Mouse (Mus musculus) hindbrain, embryonic 16.5 days (tissue): ENCODE data around the gene Mrgprh. TPM values are rescaled to one million over a fixed set of nuclear protein-coding genes. Genes with fewer than 3 reads are reported as not detected.
"Not testable (repeated sequence)": the region's sequence is repeated elsewhere in the genome, so short reads cannot be mapped to it uniquely, and the experiment has no call there.

ENCODE experiments used
- ATAC-seq: fragments of 200-750 bp; cut with Nextera tagmentation; 2 replicates; pipeline ENCODE4 v1.8.0; 2017; ENCODE audit warnings: moderate TSS enrichment, moderate library complexity
- H3K27ac ChIP-seq: fragments of 300-500 bp; sonication (generic); 2 replicates; pipeline ENCODE4 v1.5.1; 2014; ENCODE audit warnings: low read depth, mild to moderate bottlenecking, control low read depth, low read length, moderate library complexity
- H3K27me3 ChIP-seq: fragments of 300-500 bp; sonication (generic); replicated peaks from 2 replicates; pipeline ENCODE4 v1.6.1; 2014; ENCODE audit warnings: low read length; ENCODE audit not compliant: control insufficient read depth, insufficient read depth
- H3K36me3 ChIP-seq: fragments of 300-500 bp; sonication (generic); 2 replicates; pipeline ENCODE4 v1.6.1; 2014; ENCODE audit warnings: mild to moderate bottlenecking, low read length, moderate library complexity, mixed read lengths; ENCODE audit not compliant: control insufficient read depth, insufficient read depth
- H3K4me1 ChIP-seq: fragments of 300-500 bp; sonication (generic); 2 replicates; pipeline ENCODE4 v1.6.1; 2014; ENCODE audit warnings: low read depth, low read length; ENCODE audit not compliant: control insufficient read depth, insufficient read depth
- H3K4me2 ChIP-seq: fragments of 300-500 bp; sonication (generic); 2 replicates; pipeline ENCODE4 v1.6.1; 2014; ENCODE audit warnings: mild to moderate bottlenecking, low read length, control low read depth, moderate library complexity
- H3K4me3 ChIP-seq: fragments of 300-500 bp; sonication (generic); 2 replicates; pipeline ENCODE4 v1.5.1; 2014; ENCODE audit warnings: mild to moderate bottlenecking, low read length, control low read depth, moderate library complexity
- H3K9ac ChIP-seq: fragments of 300-500 bp; sonication (generic); 2 replicates; pipeline ENCODE4 v1.6.1; 2014; ENCODE audit warnings: low read depth, mild to moderate bottlenecking, control low read depth, low read length, moderate library complexity
- H3K9me3 ChIP-seq: fragments of 300-500 bp; sonication (generic); 2 replicates; pipeline ENCODE4 v1.6.1; 2014; ENCODE audit warnings: mild to moderate bottlenecking, low read length, moderate library complexity; ENCODE audit not compliant: control insufficient read depth
- WGBS: fragments of 180-500 bp; shearing (Covaris S2); extraction: QIAGEN DNeasy Blood & Tissue Kit; methylation state at CpG from one replicate; pipeline ENCODE4 v1.1.7; 2014; 5-methylcytosine and 5-hydroxymethylcytosine counted together
- polyA plus RNA-seq: library from polyadenylated mRNA; unstranded; fragments of >200 nt; fragmentation: Nextera tagmentation; extraction: Ambion mirVana; gene quantifications from 2 replicates; pipeline ENCODE4 v1.2.1, GENCODE M21; 2015

Gene Mrgprh
- polyA plus RNA-seq, 1 experiment from 2014 or later: not detected

DNA sequence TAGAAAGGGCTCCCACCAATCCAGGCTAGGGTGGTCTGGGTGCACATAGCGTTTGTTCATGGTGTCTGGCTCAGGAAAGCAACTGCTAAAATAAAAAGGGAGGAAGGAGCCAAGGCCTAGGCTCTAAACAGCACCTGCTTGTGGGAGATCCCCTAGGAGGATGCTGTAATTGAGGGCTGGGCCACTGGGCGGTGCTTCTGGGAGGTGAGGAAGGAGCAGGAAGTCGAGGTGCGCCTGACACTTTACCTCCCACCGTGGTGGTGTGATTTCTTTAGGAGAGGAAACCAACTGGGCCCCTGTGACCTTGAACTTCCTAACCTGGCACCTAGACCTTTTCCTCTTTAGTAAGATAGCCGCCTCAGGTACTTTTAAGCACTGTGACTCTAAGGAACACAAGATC is 10.8 kb downstream of the Mrgprh start:
- Histone ChIP-seq H3K4me2 (no peak overlapping the region), H3K27me3 (no peaks in the 10 kb centered on the region), H3K4me1 (no peaks in the 10 kb centered on the region), H3K27ac (no peak overlapping the region), H3K4me3 (no peak overlapping the region), H3K36me3 (no peaks in the 10 kb centered on the region), H3K9ac (no peak overlapping the region), H3K9me3 (no peaks in the 10 kb centered on the region)
- 43% methylated on average over 6 of the region's 6 CpGs for WGBS
- no peak for ATAC-seq

DNA sequence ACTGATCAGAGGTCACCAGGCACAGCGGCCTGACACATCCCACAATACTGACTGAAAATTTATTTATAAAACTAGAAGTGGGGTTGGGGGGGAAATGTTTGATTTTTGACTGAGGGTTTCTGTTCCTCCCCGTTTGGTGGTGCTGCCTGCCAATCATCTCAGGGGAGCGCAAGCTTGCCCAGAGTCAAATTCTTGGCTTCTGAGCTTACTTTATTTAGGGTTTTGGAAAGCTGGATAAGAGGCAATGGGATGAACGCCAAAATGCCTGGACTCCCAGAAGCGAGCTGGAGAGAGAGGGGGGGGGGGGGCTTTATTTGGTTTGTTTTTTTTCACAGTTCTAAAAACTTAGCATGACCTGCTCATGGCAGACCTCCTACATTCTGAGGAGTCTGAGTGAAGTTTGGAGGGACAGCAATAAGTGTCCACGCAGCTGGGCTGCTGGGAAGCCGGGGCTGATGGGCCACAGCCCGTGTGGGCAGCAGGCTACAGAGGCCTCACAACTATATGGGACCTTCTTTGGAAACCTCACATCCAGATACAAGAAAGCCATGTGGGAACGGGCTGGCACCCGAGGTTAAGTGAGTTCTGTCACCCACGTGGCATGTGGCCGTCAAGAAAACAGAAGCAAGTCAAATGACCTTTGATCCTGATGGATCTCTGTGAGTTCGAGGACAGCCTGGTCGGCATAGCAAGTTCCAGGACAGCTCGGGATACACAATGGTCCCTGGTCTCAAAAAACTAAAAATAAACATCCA is 11.4 kb downstream of the Mrgprh start:
- WGBS: 74% methylated on average over 15 of the region's 15 CpGs

DNA sequence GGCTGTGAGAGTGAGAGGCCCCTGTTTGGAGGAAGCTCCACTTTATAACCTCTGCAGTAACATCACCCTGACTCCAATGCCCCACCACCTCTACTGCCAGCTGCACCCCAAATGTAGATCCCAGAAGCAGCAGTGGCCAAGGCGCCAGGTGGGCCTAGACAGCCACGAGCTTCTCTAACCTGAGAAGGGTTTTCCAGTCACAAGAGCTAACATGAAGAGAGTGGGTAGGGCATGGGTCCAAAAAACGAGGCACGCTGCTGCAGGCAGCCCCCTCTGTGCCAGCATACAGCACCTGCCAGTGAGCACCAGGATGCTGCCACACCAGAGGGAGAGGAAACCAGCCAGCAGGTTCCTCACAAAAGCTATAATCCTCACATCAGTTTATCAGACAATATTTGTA is 15.2 kb downstream of the Mrgprh start:
- Histone ChIP-seq H3K4me3 (no peak overlapping the region), H3K27ac (no peak overlapping the region), H3K27me3 (no peaks in the 10 kb centered on the region), H3K4me1 (no peaks in the 10 kb centered on the region), H3K4me2 (no peak overlapping the region), H3K9ac (no peak overlapping the region), H3K36me3 (no peaks in the 10 kb centered on the region), H3K9me3 (no peaks in the 10 kb centered on the region)
- WGBS: 76% methylated on average over 4 of the region's 4 CpGs
- ATAC-seq: no peak

More for the DNA sequence above, 11.4 kb downstream of the Mrgprh start:
- no peak overlapping the region for H3K9ac ChIP-seq
- H3K27me3 ChIP-seq: no peaks in the 10 kb centered on the region
- no peak overlapping the region for H3K27ac ChIP-seq
- ATAC-seq: no peak
- no peak overlapping the region for H3K4me3 ChIP-seq
- no peaks in the 10 kb centered on the region for H3K36me3 ChIP-seq
- H3K9me3 ChIP-seq: no peaks in the 10 kb centered on the region
- H3K4me1 ChIP-seq: no peaks in the 10 kb centered on the region
- no peak overlapping the region for H3K4me2 ChIP-seq

DNA sequence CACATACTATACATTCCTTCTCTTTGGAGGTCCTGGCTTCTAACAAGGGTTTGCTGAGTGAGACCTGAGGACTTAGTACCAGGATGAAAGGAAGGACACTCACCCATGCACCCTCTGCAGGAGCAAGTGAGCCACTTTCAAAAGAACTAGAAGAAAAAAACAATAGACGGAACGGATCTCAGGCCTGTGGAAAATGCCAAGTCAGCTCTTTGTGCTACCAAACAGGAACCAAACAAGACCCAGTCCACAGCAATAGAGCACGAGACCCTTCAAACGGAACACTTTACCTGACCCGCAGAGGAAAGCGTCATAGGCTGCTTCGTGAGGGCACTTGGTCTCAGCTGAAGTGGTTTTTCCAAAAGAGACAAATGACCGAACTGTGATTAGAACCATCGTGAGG is 16.2 kb downstream of the Mrgprh start:
- no peak overlapping the region for H3K4me2 ChIP-seq
- no peaks in the 10 kb centered on the region for H3K36me3 ChIP-seq
- H3K4me3 ChIP-seq: no peak overlapping the region
- no peak overlapping the region for H3K9ac ChIP-seq
- H3K27ac ChIP-seq: no peak overlapping the region
- 94% methylated on average over 9 of the region's 9 CpGs for WGBS
- ATAC-seq: no peak
- no peaks in the 10 kb centered on the region for H3K27me3 ChIP-seq
- H3K4me1 ChIP-seq: no peaks in the 10 kb centered on the region
- H3K9me3 ChIP-seq: no peaks in the 10 kb centered on the region

DNA sequence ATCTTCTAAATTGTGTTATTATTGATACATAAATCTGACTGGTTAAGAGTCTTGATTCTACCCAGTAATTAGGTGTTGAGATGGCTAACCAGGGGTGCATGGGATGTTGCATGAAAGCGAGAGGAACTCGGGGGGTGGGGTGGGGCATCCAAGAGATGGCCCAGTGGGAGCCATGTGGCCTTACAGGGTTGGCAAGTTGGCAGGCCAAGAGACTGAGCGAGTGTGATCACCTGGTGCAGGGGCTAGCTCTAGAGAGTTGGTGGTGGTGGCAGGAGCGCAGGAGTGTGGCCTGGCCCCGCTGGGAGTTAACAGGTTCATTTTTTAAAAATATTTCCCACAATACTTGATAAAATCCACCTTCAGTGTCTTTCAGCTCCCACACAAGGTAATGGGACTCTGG is 21.8 kb downstream of the Mrgprh start:
- H3K27ac ChIP-seq: 0 out of 2 replicates have a peak overlapping the region, but pooled peaks have one; percentile 26
- ATAC-seq: peak; percentile 79
- WGBS: 74% methylated on average over 5 of the region's 5 CpGs

DNA sequence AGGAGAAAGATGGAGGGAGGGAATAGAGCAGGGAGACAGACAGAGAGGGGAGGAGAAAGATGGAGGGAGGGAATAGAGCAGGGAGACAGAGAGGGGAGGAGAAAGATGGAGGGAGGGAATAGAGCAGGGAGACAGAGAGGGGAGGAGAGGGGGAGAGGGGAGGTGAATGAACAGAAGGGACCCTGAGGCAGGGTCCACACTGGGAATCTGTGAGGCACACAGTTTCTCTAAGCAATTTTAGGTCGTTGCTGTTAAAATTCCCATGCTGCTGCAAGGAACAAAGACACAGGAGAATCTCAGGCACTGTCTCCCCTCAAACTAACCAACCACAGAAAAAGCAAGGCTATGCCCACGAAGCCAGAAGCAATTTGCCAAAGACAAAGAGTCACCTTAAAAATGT is 22.8 kb downstream of the Mrgprh start:
- H3K27ac ChIP-seq, H3K4me1 ChIP-seq, H3K9me3 ChIP-seq, H3K9ac ChIP-seq, ATAC-seq, H3K4me2 ChIP-seq, H3K36me3 ChIP-seq, H3K27me3 ChIP-seq, H3K4me3 ChIP-seq: not testable (repeated sequence)
- 30% methylated on average over 2 of the region's 2 CpGs for WGBS

More for the DNA sequence above, 21.8 kb downstream of the Mrgprh start:
- H3K27me3 ChIP-seq: no peaks in the 10 kb centered on the region
- H3K4me2 ChIP-seq: no peak overlapping the region
- peaks cover 4% of the 10 kb centered on the region for H3K36me3 ChIP-seq
- H3K9me3 ChIP-seq: no peaks in the 10 kb centered on the region
- no peak overlapping the region for H3K9ac ChIP-seq
- H3K4me3 ChIP-seq: no peak overlapping the region
- H3K4me1 ChIP-seq: no peaks in the 10 kb centered on the region

DNA sequence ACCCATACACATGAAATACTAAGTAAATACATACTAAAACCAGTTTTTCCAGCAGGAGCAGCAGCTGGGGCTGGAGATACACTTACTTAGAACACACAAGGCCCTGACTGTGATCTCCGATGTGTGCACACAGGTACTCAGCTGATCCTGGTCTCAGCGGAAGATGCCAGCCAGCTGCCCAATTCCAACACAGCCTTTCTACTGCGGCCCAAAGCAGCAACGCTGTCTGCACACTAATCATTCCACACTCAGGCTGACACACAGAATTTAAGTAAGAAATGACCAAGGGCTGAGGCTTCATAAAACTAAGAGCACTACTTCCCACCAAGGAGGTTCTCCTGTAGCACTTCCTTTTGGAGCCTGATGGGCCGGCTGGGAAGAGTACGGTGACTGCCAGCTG is 26.5 kb downstream of the Mrgprh start:
- H3K36me3 ChIP-seq: peaks cover 7% of the 10 kb centered on the region
- H3K9ac ChIP-seq: no peak overlapping the region
- no peaks in the 10 kb centered on the region for H3K27me3 ChIP-seq
- H3K4me1 ChIP-seq: no peaks in the 10 kb centered on the region
- WGBS: 94% methylated on average over 6 of the region's 6 CpGs
- no peak overlapping the region for H3K4me3 ChIP-seq
- H3K27ac ChIP-seq: no peak overlapping the region
- no peak for ATAC-seq
- H3K4me2 ChIP-seq: no peak overlapping the region
- H3K9me3 ChIP-seq: no peaks in the 10 kb centered on the region

DNA sequence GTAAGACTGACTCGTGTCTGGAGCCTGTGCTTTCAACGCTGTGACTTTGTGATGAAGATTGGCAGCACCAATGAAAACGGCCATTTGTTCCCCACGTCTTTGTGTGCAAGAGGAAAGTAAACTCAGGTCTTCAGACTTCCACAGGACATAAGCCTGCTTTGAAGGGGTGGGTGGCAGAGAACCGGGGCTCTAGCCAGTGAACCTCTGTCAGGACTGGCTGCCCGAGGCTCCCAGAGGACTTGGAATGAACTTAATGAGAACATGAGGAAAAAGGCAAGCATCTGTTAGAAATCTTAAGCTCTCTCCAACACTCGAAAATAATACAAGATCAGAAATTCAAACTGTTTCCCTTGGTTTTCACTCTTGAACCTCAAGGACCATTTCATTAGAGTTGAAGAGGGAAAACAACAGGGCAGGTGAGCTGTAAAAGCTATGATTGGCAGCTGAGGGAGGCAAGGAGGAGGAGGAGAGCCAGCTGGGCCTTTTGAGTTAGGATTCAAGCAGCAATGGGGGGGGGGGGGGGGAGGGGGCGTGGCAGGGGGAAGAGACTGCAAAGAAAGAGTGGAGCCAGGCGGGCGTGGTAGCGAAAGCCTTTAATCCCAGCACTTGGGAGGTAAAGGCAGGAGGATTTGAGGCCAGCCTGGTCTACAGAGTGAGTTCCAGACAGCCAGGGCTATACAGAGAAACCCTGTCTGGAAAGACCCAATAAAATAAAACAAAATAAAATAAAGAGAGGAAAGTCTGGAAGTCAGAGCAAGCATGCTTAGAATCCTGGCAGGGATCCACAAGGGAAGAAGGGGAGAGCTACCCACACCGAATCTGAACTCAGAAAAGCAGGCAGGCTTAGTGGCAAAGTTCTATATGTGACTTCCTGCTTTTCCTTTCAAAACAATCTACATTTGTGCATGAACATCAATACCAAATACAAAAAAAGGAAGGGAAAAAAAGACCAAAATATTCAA is 27.8 kb downstream of the Mrgprh start:
- H3K9me3 ChIP-seq: no peaks in the 10 kb centered on the region
- H3K4me3 ChIP-seq: no peak overlapping the region
- H3K27me3 ChIP-seq: no peaks in the 10 kb centered on the region
- 37% methylated on average over 11 of the region's 12 CpGs for WGBS
- no peak overlapping the region for H3K4me2 ChIP-seq
- no peaks in the 10 kb centered on the region for H3K4me1 ChIP-seq
- ATAC-seq: no peak
- H3K9ac ChIP-seq: no peak overlapping the region
- no peak overlapping the region for H3K27ac ChIP-seq
- H3K36me3 ChIP-seq: peaks cover 7% of the 10 kb centered on the region

DNA sequence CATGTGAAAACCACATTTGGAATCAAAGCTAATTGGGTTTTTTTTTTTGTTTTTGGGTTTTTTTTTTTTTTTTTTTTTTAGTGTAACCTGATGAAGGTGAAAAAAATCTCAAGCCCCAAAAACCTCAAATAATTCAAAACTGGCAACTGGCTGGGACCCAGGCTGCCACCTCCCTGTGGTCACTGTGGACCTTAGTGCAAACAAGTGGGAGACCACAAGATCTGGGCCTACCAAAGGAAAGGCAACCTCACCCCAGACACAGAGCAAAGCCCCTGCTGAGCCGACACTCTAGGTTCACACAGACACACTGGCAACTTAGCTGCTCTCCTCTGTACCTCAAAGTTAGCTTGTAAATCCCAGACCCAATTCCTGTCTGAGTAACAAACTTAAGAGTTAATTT is 28.5 kb downstream of the Mrgprh start:
- Histone ChIP-seq H3K4me2 (no peak overlapping the region), H3K27ac (no peak overlapping the region), H3K4me3 (no peak overlapping the region), H3K36me3 (peaks cover 7% of the 10 kb centered on the region), H3K9ac (no peak overlapping the region), H3K9me3 (no peaks in the 10 kb centered on the region), H3K27me3 (no peaks in the 10 kb centered on the region), H3K4me1 (no peaks in the 10 kb centered on the region)
- WGBS: 76% methylated on average over 1 of the region's 1 CpGs
- no peak for ATAC-seq
